Mouse (Mus musculus): ENCODE results near the gene D2hgdh.

- TF ChIP-seq CTCF (IDR thresholded peaks at IDR 0.05; ENCODE audit: extremely low read depth, insufficient read depth, low read length) = no peak
- no peak for TF ChIP-seq POLR2A (IDR thresholded peaks at IDR 0.05; ENCODE audit: extremely low read depth, insufficient read depth, low read length)
Observed at GRCm38 (mm10) chr1:93823796-93824495, 763 bp upstream of the D2hgdh start.
